Mouse (Mus musculus) thymus, adult 2 months (tissue): ENCODE data around the gene E330034G19Rik.

ENCODE experiments used
- CTCF ChIP-seq: fragments of 200-500 bp; IDR thresholded peaks from 2 replicates; pipeline ENCODE4 v1.5.1; 2012; ENCODE audit warnings: mild to moderate bottlenecking, control low read depth, low read length, moderate library complexity, borderline replicate concordance; ENCODE audit not compliant: control insufficient read depth, poor library complexity, insufficient read depth; ENCODE audit errors: extremely low read depth
- POLR2A ChIP-seq: fragments of 200-500 bp; IDR thresholded peaks from 2 replicates; pipeline ENCODE4 v1.6.1; 2012; ENCODE audit warnings: mild to moderate bottlenecking, low read length, control low read depth, moderate library complexity; ENCODE audit not compliant: control insufficient read depth, poor library complexity, insufficient read depth; ENCODE audit errors: extremely low read depth

DNA sequence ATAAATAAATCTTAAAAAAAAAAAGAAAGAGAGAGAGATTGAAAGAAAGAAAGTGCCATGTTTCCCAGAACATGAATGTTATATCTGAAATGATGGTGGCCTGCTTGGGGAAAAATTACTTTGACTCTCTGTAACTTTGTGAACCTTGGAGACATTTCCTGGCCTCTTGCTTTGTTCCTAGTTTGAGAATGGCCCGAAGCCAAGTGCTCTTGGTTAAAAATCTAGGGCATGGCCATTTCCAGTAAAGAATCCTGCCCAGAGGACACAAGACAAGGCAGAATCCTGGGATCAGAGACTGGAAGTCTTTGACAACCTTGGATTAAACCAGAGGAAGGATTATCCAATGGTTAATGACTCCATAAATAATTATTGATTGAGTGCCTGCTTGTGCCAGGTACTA is 41.7 kb upstream of the E330034G19Rik start:
- TF ChIP-seq POLR2A (no peak), CTCF (no peak)
